Mouse (Mus musculus): ENCODE data around the gene Ctf2.
A peak's percentile ranks its signal among the peaks of the same experiment; 100 is the strongest.

GRCm38 (mm10) chr7:127744366-127745045, 12.5 kb upstream of the Ctf2 start, which contains the start of gene Fbxl19:
- TF ChIP-seq CTCF (IDR thresholded peaks at IDR 0.05; ENCODE audit: low read depth, low read length) = peak; percentile 40; the same call in 1 of the 2 replicates
- no peak for TF ChIP-seq POLR2A (IDR thresholded peaks at IDR 0.05; ENCODE audit: extremely low read depth, insufficient read depth, low read length)
